Mouse (Mus musculus): ENCODE measurements around the gene Eif5a.

GRCm38 (mm10) chr11:69871822-69872221 lies 49.9 kb downstream of the Eif5a start:
- TF ChIP-seq GATA1 (IDR thresholded peaks at IDR 0.05; ENCODE audit: borderline replicate concordance, low read length) (no peak), FLI1 (IDR thresholded peaks at IDR 0.05; ENCODE audit: low read length) (no peak)

Data from megakaryocyte, embryonic 14.5 days (primary cell).